Mouse (Mus musculus): ENCODE results near the gene Ltbr. TPM values are rescaled to one million over a fixed set of nuclear protein-coding genes. Genes with fewer than 3 reads are reported as not detected.

Ltbr gene
- total and polyA plus RNA-seq, 2 experiments from 2014 or later = 38.3 to 76.7 TPM

GRCm38 (mm10) chr6:125264219-125264618, 49.5 kb downstream of the Ltbr start:
- Histone ChIP-seq H3K36me3 (replicated peaks; ENCODE audit: control insufficient read depth, insufficient read depth, low read length) (no peaks in the 10 kb centered on the region), H3K4me1 (ENCODE audit: control insufficient read depth, insufficient read depth) (no peaks in the 10 kb centered on the region), H3K27me3 (ENCODE audit: control insufficient read depth, insufficient read depth, low read length) (no peaks in the 10 kb centered on the region), H3K9ac (replicated peaks; ENCODE audit: low read depth, low read length) (no peak overlapping the region), H3K4me2 (ENCODE audit: low read depth, low read length) (no peak overlapping the region), H3K4me3 (ENCODE audit: low read depth, low read length) (no peak overlapping the region), H3K9me3 (replicated peaks; ENCODE audit: control insufficient read depth, low read length) (no peaks in the 10 kb centered on the region), H3K27ac (ENCODE audit: low read depth) (no peak overlapping the region)
- 85% methylated on average over 9 of the region's 9 CpGs for WGBS
- DNase-seq (ENCODE audit: low spot score) (no peak), ATAC-seq (ENCODE audit: insufficient read depth, low read depth) (no peak)
- TF ChIP-seq EP300 (IDR thresholded peaks at IDR 0.05; ENCODE audit: low read depth) (no peak), CTCF (IDR thresholded peaks at IDR 0.05; ENCODE audit: low read depth) (no peak)

GRCm38 (mm10) chr6:125260006-125260555, 53.6 kb downstream of the Ltbr start:
- 71% methylated on average over 10 of the region's 10 CpGs for WGBS
- ATAC-seq (ENCODE audit: insufficient read depth, low read depth) = no peak

More at GRCm38 (mm10) chr6:125260006-125260555, 53.6 kb downstream of the Ltbr start:
- Histone ChIP-seq H3K27me3 (ENCODE audit: control insufficient read depth, insufficient read depth, low read length) (no peaks in the 10 kb centered on the region), H3K4me2 (ENCODE audit: low read depth, low read length) (no peak overlapping the region), H3K36me3 (replicated peaks; ENCODE audit: control insufficient read depth, insufficient read depth, low read length) (no peaks in the 10 kb centered on the region), H3K4me3 (ENCODE audit: low read depth, low read length) (no peak overlapping the region), H3K27ac (ENCODE audit: low read depth) (no peak overlapping the region), H3K9me3 (replicated peaks; ENCODE audit: control insufficient read depth, low read length) (no peaks in the 10 kb centered on the region), H3K4me1 (ENCODE audit: control insufficient read depth, insufficient read depth) (no peaks in the 10 kb centered on the region), H3K9ac (replicated peaks; ENCODE audit: low read depth, low read length) (no peak overlapping the region)
- DNase-seq (ENCODE audit: low spot score) = no peak
- TF ChIP-seq CTCF (IDR thresholded peaks at IDR 0.05; ENCODE audit: low read depth) = no peak
- TF ChIP-seq EP300 (IDR thresholded peaks at IDR 0.05; ENCODE audit: low read depth) = no peak

Other genes with a start within 250 kb of the Ltbr start
- not detected in 2 replicates for gene Lpar5, start 246.0 kb downstream of the Ltbr start, total RNA-seq (2014; rRNA removed; ENCODE audit: low replicate concordance)
- 0.12 TPM in 1 of 2 replicates, not detected in the other for gene Lpar5, start 246.0 kb downstream of the Ltbr start, polyA plus RNA-seq (2015; fragmentation: Nextera tagmentation; extraction: Ambion mirVana)
- gene Chd4, start 217.9 kb downstream of the Ltbr start, total RNA-seq (2014; rRNA removed; ENCODE audit: low replicate concordance) = 82.2 and 98.0 TPM in 2 replicates
- gene Chd4, start 217.9 kb downstream of the Ltbr start, polyA plus RNA-seq (2015; fragmentation: Nextera tagmentation; extraction: Ambion mirVana) = 55.5 and 58.1 TPM in 2 replicates
- 21.4 and 22.9 TPM in 2 replicates for gene Nop2, start 182.0 kb downstream of the Ltbr start, total RNA-seq (2014; rRNA removed; ENCODE audit: low replicate concordance)
- gene Nop2, start 182.0 kb downstream of the Ltbr start, polyA plus RNA-seq (2015; fragmentation: Nextera tagmentation; extraction: Ambion mirVana) = 20.6 and 25.3 TPM in 2 replicates
- 10.6 and 41.9 TPM in 2 replicates for gene Iffo1, start 168.6 kb downstream of the Ltbr start, total RNA-seq (2014; rRNA removed; ENCODE audit: low replicate concordance)
- 10.5 and 12.3 TPM in 2 replicates for gene Iffo1, start 168.6 kb downstream of the Ltbr start, polyA plus RNA-seq (2015; fragmentation: Nextera tagmentation; extraction: Ambion mirVana)
- 6,647 and 7,476 TPM in 2 replicates for gene Gapdh, start 147.4 kb downstream of the Ltbr start, total RNA-seq (2014; rRNA removed; ENCODE audit: low replicate concordance)
- 3,728 and 4,065 TPM in 2 replicates for gene Gapdh, start 147.4 kb downstream of the Ltbr start, polyA plus RNA-seq (2015; fragmentation: Nextera tagmentation; extraction: Ambion mirVana)
- gene Ncapd2, start 122.2 kb downstream of the Ltbr start, total RNA-seq (2014; rRNA removed; ENCODE audit: low replicate concordance) = 85.4 and 98.0 TPM in 2 replicates
- 24.5 and 26.3 TPM in 2 replicates for gene Ncapd2, start 122.2 kb downstream of the Ltbr start, polyA plus RNA-seq (2015; fragmentation: Nextera tagmentation; extraction: Ambion mirVana)
- 109 and 165 TPM in 2 replicates for gene Mrpl51, start 122.1 kb downstream of the Ltbr start, total RNA-seq (2014; rRNA removed; ENCODE audit: low replicate concordance)
- 426 and 447 TPM in 2 replicates for gene Mrpl51, start 122.1 kb downstream of the Ltbr start, polyA plus RNA-seq (2015; fragmentation: Nextera tagmentation; extraction: Ambion mirVana)
- 3.6 and 8.2 TPM in 2 replicates for gene Vamp1, start 98.3 kb downstream of the Ltbr start, total RNA-seq (2014; rRNA removed; ENCODE audit: low replicate concordance)
- 5.0 and 5.4 TPM in 2 replicates for gene Vamp1, start 98.3 kb downstream of the Ltbr start, polyA plus RNA-seq (2015; fragmentation: Nextera tagmentation; extraction: Ambion mirVana)
- gene Tapbpl, start 82.0 kb downstream of the Ltbr start, total RNA-seq (2014; rRNA removed; ENCODE audit: low replicate concordance) = 0.93 and 4.5 TPM in 2 replicates
- 3.9 and 4.5 TPM in 2 replicates for gene Tapbpl, start 82.0 kb downstream of the Ltbr start, polyA plus RNA-seq (2015; fragmentation: Nextera tagmentation; extraction: Ambion mirVana)
- 3.4 TPM in 1 of 2 replicates, not detected in the other for gene Cd27, start 76.9 kb downstream of the Ltbr start, total RNA-seq (2014; rRNA removed; ENCODE audit: low replicate concordance)
- gene Cd27, start 76.9 kb downstream of the Ltbr start, polyA plus RNA-seq (2015; fragmentation: Nextera tagmentation; extraction: Ambion mirVana) = 1.3 and 1.6 TPM in 2 replicates
- not detected in 2 replicates for gene Tuba3a, start 27.8 kb downstream of the Ltbr start, total RNA-seq (2014; rRNA removed; ENCODE audit: low replicate concordance)
- gene Tuba3a, start 27.8 kb downstream of the Ltbr start, polyA plus RNA-seq (2015; fragmentation: Nextera tagmentation; extraction: Ambion mirVana) = not detected in 2 replicates
- 0.46 and 1.3 TPM in 2 replicates for gene Scnn1a, start 6.8 kb upstream of the Ltbr start, total RNA-seq (2014; rRNA removed; ENCODE audit: low replicate concordance)
- 0.37 and 0.46 TPM in 2 replicates for gene Scnn1a, start 6.8 kb upstream of the Ltbr start, polyA plus RNA-seq (2015; fragmentation: Nextera tagmentation; extraction: Ambion mirVana)
- 37.1 and 52.8 TPM in 2 replicates for gene Tnfrsf1a, start 35.5 kb upstream of the Ltbr start, total RNA-seq (2014; rRNA removed; ENCODE audit: low replicate concordance)
- gene Tnfrsf1a, start 35.5 kb upstream of the Ltbr start, polyA plus RNA-seq (2015; fragmentation: Nextera tagmentation; extraction: Ambion mirVana) = 39.8 and 40.1 TPM in 2 replicates
- not detected in 2 replicates for gene Plekhg6, start 66.9 kb upstream of the Ltbr start, total RNA-seq (2014; rRNA removed; ENCODE audit: low replicate concordance)
- 0.05 and 0.10 TPM in 2 replicates for gene Plekhg6, start 66.9 kb upstream of the Ltbr start, polyA plus RNA-seq (2015; fragmentation: Nextera tagmentation; extraction: Ambion mirVana)
- gene Cd9, start 180.9 kb upstream of the Ltbr start, total RNA-seq (2014; rRNA removed; ENCODE audit: low replicate concordance) = 51.9 and 72.4 TPM in 2 replicates
- 99.3 and 99.4 TPM in 2 replicates for gene Cd9, start 180.9 kb upstream of the Ltbr start, polyA plus RNA-seq (2015; fragmentation: Nextera tagmentation; extraction: Ambion mirVana)
- 70.5 and 99.9 TPM in 2 replicates for gene Vwf, start 232.9 kb upstream of the Ltbr start, total RNA-seq (2014; rRNA removed; ENCODE audit: low replicate concordance)
- gene Vwf, start 232.9 kb upstream of the Ltbr start, polyA plus RNA-seq (2015; fragmentation: Nextera tagmentation; extraction: Ambion mirVana) = 21.9 and 25.3 TPM in 2 replicates

All from heart, postnatal 0 days (tissue).